Mouse (Mus musculus) splenic B cell, adult 2 months (primary cell): ENCODE measurements around the gene Atxn2.
"Not testable (repeated sequence)": the region's sequence is repeated elsewhere in the genome, so short reads cannot be mapped to it uniquely, and the experiment has no call there.

Experiments
- DNase-seq: peaks from one replicate; pipeline ENCODE4 v3.0.0-alpha.2; 2011; ENCODE audit warnings: low read depth, low spot score
- H3K27me3 ChIP-seq: 2 replicates; pipeline ENCODE4 v1.6.1; 2012; ENCODE audit warnings: mild to moderate bottlenecking, low read length, moderate library complexity, mixed read lengths; ENCODE audit not compliant: control insufficient read depth, poor library complexity, insufficient read depth, severe bottlenecking
- H3K36me3 ChIP-seq: 2 replicates; pipeline ENCODE4 v1.6.1; 2012; ENCODE audit warnings: mild to moderate bottlenecking, low read length, moderate library complexity, mixed read lengths; ENCODE audit not compliant: control insufficient read depth, poor library complexity, insufficient read depth, severe bottlenecking

The Atxn2 gene

GRCm38 (mm10) chr5:121836692-121837415 lies 125.7 kb downstream of the Atxn2 start:
- Histone ChIP-seq H3K36me3 (no peaks in the 10 kb centered on the region), H3K27me3 (no peaks in the 10 kb centered on the region)
- DNase-seq, result peak; percentile 98

- DNase-seq, result peak; percentile 69
- no peaks in the 10 kb centered on the region for H3K36me3 ChIP-seq
- H3K27me3 ChIP-seq, result no peaks in the 10 kb centered on the region
Measured at GRCm38 (mm10) chr5:121837441-121838340, 126.6 kb downstream of the Atxn2 start, which contains the start of gene Sh2b3. TSS of gene Sh2b3 (minus strand) at chr5:121837646.

- peak; percentile 86 for DNase-seq
- H3K36me3 ChIP-seq, result no peaks in the 10 kb centered on the region
- no peaks in the 10 kb centered on the region for H3K27me3 ChIP-seq
Measured at GRCm38 (mm10) chr5:121838341-121839127, 127.4 kb downstream of the Atxn2 start.

- no peak for DNase-seq
- H3K36me3 ChIP-seq, result no peaks in the 10 kb centered on the region
- H3K27me3 ChIP-seq, result no peaks in the 10 kb centered on the region
Measured at GRCm38 (mm10) chr5:121839128-121839473, 128.0 kb downstream of the Atxn2 start.

GRCm38 (mm10) chr5:121841516-121841915 lies 130.4 kb downstream of the Atxn2 start:
- DNase-seq, result no peak
- Histone ChIP-seq H3K27me3 (no peaks in the 10 kb centered on the region), H3K36me3 (no peaks in the 10 kb centered on the region)

- DNase-seq, result peak; percentile 43
- H3K27me3 ChIP-seq, result no peaks in the 10 kb centered on the region
- H3K36me3 ChIP-seq, result no peaks in the 10 kb centered on the region
Measured at GRCm38 (mm10) chr5:121841973-121842372, 130.8 kb downstream of the Atxn2 start.

- no peaks in the 10 kb centered on the region for H3K27me3 ChIP-seq
- peak; percentile 88 for DNase-seq
- no peaks in the 10 kb centered on the region for H3K36me3 ChIP-seq
Measured at GRCm38 (mm10) chr5:121842665-121843118, 131.6 kb downstream of the Atxn2 start.

GRCm38 (mm10) chr5:121843138-121843905 lies 132.2 kb downstream of the Atxn2 start:
- no peaks in the 10 kb centered on the region for H3K27me3 ChIP-seq
- no peaks in the 10 kb centered on the region for H3K36me3 ChIP-seq
- DNase-seq, result no peak

GRCm38 (mm10) chr5:121845361-121845760 lies 134.2 kb downstream of the Atxn2 start:
- peak; percentile 39 for DNase-seq
- Histone ChIP-seq H3K27me3 (no peaks in the 10 kb centered on the region), H3K36me3 (no peaks in the 10 kb centered on the region)

- no peak for DNase-seq
- Histone ChIP-seq H3K27me3 (no peaks in the 10 kb centered on the region), H3K36me3 (no peaks in the 10 kb centered on the region)
Measured at GRCm38 (mm10) chr5:121846322-121846721, 135.2 kb downstream of the Atxn2 start.

- DNase-seq, H3K36me3 ChIP-seq, H3K27me3 ChIP-seq: not testable (repeated sequence)
Measured at GRCm38 (mm10) chr5:121847269-121847668, 136.1 kb downstream of the Atxn2 start.

GRCm38 (mm10) chr5:121848035-121848519 lies 136.9 kb downstream of the Atxn2 start:
- DNase-seq, result peak; percentile 47
- no peaks in the 10 kb centered on the region for H3K27me3 ChIP-seq
- H3K36me3 ChIP-seq, result no peaks in the 10 kb centered on the region

- Histone ChIP-seq H3K36me3 (no peaks in the 10 kb centered on the region), H3K27me3 (no peaks in the 10 kb centered on the region)
- peak; percentile 91 for DNase-seq
Measured at GRCm38 (mm10) chr5:121848743-121849142, 137.6 kb downstream of the Atxn2 start, which contains the start of gene Pheta1. TSS of gene Pheta1 (plus strand) at chr5:121848984.
